Comparison of ENCODE assay signal across 8 mouse cellular contexts in the genomic region with DNA sequence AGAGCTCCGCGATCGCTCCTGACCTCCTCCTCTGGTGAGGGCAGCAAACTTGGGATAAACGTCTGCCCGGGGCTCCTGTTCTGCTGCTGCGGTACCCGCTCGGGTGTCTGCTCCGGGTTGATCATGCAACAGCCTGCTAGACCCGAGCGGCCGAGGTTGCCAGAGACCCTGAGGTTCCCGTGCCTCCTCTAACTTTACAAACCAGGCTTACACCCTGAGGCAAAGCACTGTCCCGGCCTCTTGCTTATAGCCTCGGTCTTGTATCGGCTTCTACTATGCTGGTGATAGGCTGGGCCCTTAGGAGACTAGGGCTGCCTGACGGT. TPM values are rescaled to one million over a fixed set of nuclear protein-coding genes. Genes with fewer than 3 reads are reported as not detected.
DNase-seq lines count a peak whose midpoint lies in the region; ATAC-seq lines count a peak whose summit lies in the region.

No protein-coding gene starts in this region.

- WGBS in kidney, embryonic 16.5 days = under 1% methylated on average over 17 of the region's 17 CpGs
- whole genome bisulfite sequencing in embryonic facial prominence, embryonic 10.5 days = under 1% methylated on average over 17 of the region's 17 CpGs
- 1% methylated on average over 17 of the region's 17 CpGs for WGBS in hindbrain, embryonic 16.5 days
- WGBS in midbrain, embryonic 16.5 days = 2% methylated on average over 17 of the region's 17 CpGs

- H3K9ac ChIP-seq in kidney, embryonic 16.5 days (replicated peaks; ENCODE audit: low read length) = peak overlapping the region; percentile 74
- peak overlapping the region; percentile 87 for H3K9ac ChIP-seq in hindbrain, embryonic 16.5 days (ENCODE audit: low read depth, low read length)
- peak overlapping the region; percentile 94 for H3K9ac ChIP-seq in midbrain, embryonic 16.5 days (ENCODE audit: low read depth, low read length)

- peak overlapping the region; percentile 74 for H3K4me3 ChIP-seq in kidney, embryonic 16.5 days (ENCODE audit: low read length)
- H3K4me3 ChIP-seq in embryonic facial prominence, embryonic 10.5 days = peak overlapping the region; percentile 87
- H3K4me3 ChIP-seq in hindbrain, embryonic 16.5 days (ENCODE audit: low read length) = peak overlapping the region; percentile 88
- H3K4me3 ChIP-seq in midbrain, embryonic 16.5 days (ENCODE audit: low read depth, low read length) = peak overlapping the region; percentile 71

- H3K4me1 ChIP-seq in kidney, embryonic 16.5 days (ENCODE audit: insufficient read depth, low read length) = peaks cover 41% of the 10 kb centered on the region
- H3K4me1 ChIP-seq in embryonic facial prominence, embryonic 10.5 days = peaks cover 63% of the 10 kb centered on the region
- H3K4me1 ChIP-seq in hindbrain, embryonic 16.5 days (ENCODE audit: control insufficient read depth, insufficient read depth, low read depth, low read length) = peaks cover 38% of the 10 kb centered on the region
- H3K4me1 ChIP-seq in midbrain, embryonic 16.5 days (ENCODE audit: control insufficient read depth, insufficient read depth, low read length) = peaks cover 49% of the 10 kb centered on the region

- ATAC-seq in kidney, embryonic 16.5 days (ENCODE audit: low FRiP score, low TSS enrichment) = peak; percentile 8
- peak; percentile 24; the same call in 1 of the 2 replicates for ATAC-seq in hindbrain, embryonic 16.5 days
- peak; percentile 12 for ATAC-seq in midbrain, embryonic 16.5 days
- no peak for ATAC-seq in inflammation-experienced regulatory T-cells, adult 6 months

- no peaks in the 10 kb centered on the region for H3K36me3 ChIP-seq in kidney, embryonic 16.5 days (ENCODE audit: insufficient read depth, low read length)
- H3K36me3 ChIP-seq in embryonic facial prominence, embryonic 10.5 days (replicated peaks) = no peaks in the 10 kb centered on the region
- no peaks in the 10 kb centered on the region for H3K36me3 ChIP-seq in hindbrain, embryonic 16.5 days (ENCODE audit: control insufficient read depth, insufficient read depth, low read length)
- no peaks in the 10 kb centered on the region for H3K36me3 ChIP-seq in midbrain, embryonic 16.5 days (ENCODE audit: control insufficient read depth, insufficient read depth, low read length)

- no peak for DNase-seq in kidney, postnatal 10 days
- DNase-seq in embryonic facial prominence, embryonic 10.5 days (ENCODE audit: low spot score) = no peak
- no peak for DNase-seq in ovary, adult 18-20 months (ENCODE audit: low spot score)
- DNase-seq in layer of hippocampus, adult 11-12 months (ENCODE audit: low spot score) = no peak

- no peaks in the 10 kb centered on the region for H3K9me3 ChIP-seq in kidney, embryonic 16.5 days (ENCODE audit: low read length)
- no peaks in the 10 kb centered on the region for H3K9me3 ChIP-seq in embryonic facial prominence, embryonic 10.5 days
- no peaks in the 10 kb centered on the region for H3K9me3 ChIP-seq in hindbrain, embryonic 16.5 days (ENCODE audit: control insufficient read depth, low read length)
- H3K9me3 ChIP-seq in midbrain, embryonic 16.5 days (replicated peaks; ENCODE audit: control insufficient read depth, low read length, poor library complexity, severe bottlenecking) = no peaks in the 10 kb centered on the region

- H3K27ac ChIP-seq in kidney, embryonic 16.5 days (ENCODE audit: low read length) = no peak overlapping the region
- H3K27ac ChIP-seq in embryonic facial prominence, embryonic 10.5 days (replicated peaks) = peak overlapping the region; percentile 83
- peak overlapping the region; percentile 80 for H3K27ac ChIP-seq in hindbrain, embryonic 16.5 days (ENCODE audit: low read depth, low read length)
- peak overlapping the region; percentile 83 for H3K27ac ChIP-seq in midbrain, embryonic 16.5 days (ENCODE audit: low read length)

- peak overlapping the region; percentile 99 for H3K4me2 ChIP-seq in kidney, embryonic 16.5 days (replicated peaks; ENCODE audit: low read depth, low read length)
- peak overlapping the region; percentile 73 for H3K4me2 ChIP-seq in hindbrain, embryonic 16.5 days (ENCODE audit: low read length)
- peak overlapping the region; percentile 70 for H3K4me2 ChIP-seq in midbrain, embryonic 16.5 days (ENCODE audit: low read length)

- H3K27me3 ChIP-seq in kidney, embryonic 16.5 days (ENCODE audit: insufficient read depth, low read length) = 0 out of 2 replicates have a peak, but pooled peaks cover 11% of the 10 kb centered on the region
- H3K27me3 ChIP-seq in embryonic facial prominence, embryonic 10.5 days (replicated peaks; ENCODE audit: low read depth, poor library complexity, severe bottlenecking) = peaks cover 88% of the 10 kb centered on the region
- no peaks in the 10 kb centered on the region for H3K27me3 ChIP-seq in hindbrain, embryonic 16.5 days (replicated peaks; ENCODE audit: control insufficient read depth, insufficient read depth, low read length)
- no peaks in the 10 kb centered on the region for H3K27me3 ChIP-seq in midbrain, embryonic 16.5 days (ENCODE audit: control insufficient read depth, insufficient read depth, low read depth, low read length)

RNA-seq across cellular contexts. Expression of a gene that starts 0.8 kb away (rescaled TPM):
- 8.9 and 9.9 TPM in 2 replicates for polyA plus RNA-seq in kidney, embryonic 16.5 days (2015; fragmentation: Nextera tagmentation; extraction: Ambion mirVana)
- polyA plus RNA-seq in embryonic facial prominence, embryonic 10.5 days (2016; fragmentation: Nextera tagmentation; extraction: Ambion mirVana) = 2.5 TPM in 2 replicates
- 31.9 and 33.2 TPM in 2 replicates for polyA plus RNA-seq in hindbrain, embryonic 16.5 days (2015; fragmentation: Nextera tagmentation; extraction: Ambion mirVana)
- polyA plus RNA-seq in midbrain, embryonic 16.5 days (2015; fragmentation: Nextera tagmentation; extraction: Ambion mirVana) = 51.2 and 54.6 TPM in 2 replicates
- not detected for polyA plus RNA-seq in inflammation-experienced regulatory T-cells, adult 6 months (2017; shearing (Covaris generic))
